Mouse (Mus musculus): Measurements from ENCODE around the gene Eno2. TPM values are rescaled to one million over a fixed set of nuclear protein-coding genes. Genes with fewer than 3 reads are reported as not detected.

Gene Eno2
- total and polyA plus RNA-seq, 3 experiments, result 20.8 to 24.6 (median 23.6) TPM

- H3K79me2 ChIP-seq (replicated peaks; ENCODE audit: control insufficient read depth, extremely low read depth, insufficient read depth, poor library complexity, severe bottlenecking), result peaks cover 7% of the 10 kb centered on the region
- no peak for DNase-seq (ENCODE audit: extremely low read depth)
- dilution Hi-C loops (cut with MboI; ENCODE audit: extremely low pct_ligation_motif_present, extremely low pct_unique_long_range_greater_than_20kb, low sequenced_read_pairs), result no loop called here
- no peaks in the 10 kb centered on the region for H3K27me3 ChIP-seq (replicated peaks)
- H3K4me1 ChIP-seq (ENCODE audit: control insufficient read depth in 1 of 2, insufficient read depth in 2 of 2), result peaks cover 32 to 74% of the 10 kb centered on the region in 2 experiments
- H3K27ac ChIP-seq (ENCODE audit: insufficient read depth, low read depth), result no peak overlapping the region
- peaks cover 2% of the 10 kb centered on the region in 2 experiments for H3K36me3 ChIP-seq (replicated peaks in 1 of 2; ENCODE audit: control insufficient read depth in 1 of 2, insufficient read depth in 1 of 2, low read length in 1 of 2)
- peak overlapping the region in 1 of 3 experiments; percentile 13 for H3K4me3 ChIP-seq (replicated peaks in 1 of 3; ENCODE audit: low read depth in 2 of 3, low read length in 2 of 3, poor library complexity in 1 of 3)
- H3K9ac ChIP-seq (ENCODE audit: insufficient read depth, low read depth), result peak overlapping the region; percentile 37; the same call in 1 of the 2 replicates
- TF ChIP-seq ETS1 (conservative IDR thresholded peaks at IDR 0.05; ENCODE audit: low read depth, low read length) (no peak), RAD21 (IDR thresholded peaks at IDR 0.05; ENCODE audit: low read depth, low read length) (no peak), BHLHE40 (IDR thresholded peaks at IDR 0.05; ENCODE audit: low read depth, low read length) (0 out of 2 replicates have a peak, but pooled peaks have one; percentile 40), MAFK (IDR thresholded peaks at IDR 0.05; ENCODE audit: insufficient replicate concordance, low read length) (no peak)
- peak overlapping the region; percentile 63 for H3K4me2 ChIP-seq (ENCODE audit: insufficient read depth, low read depth, poor library complexity, severe bottlenecking)
- no peaks in the 10 kb centered on the region for H3K9me3 ChIP-seq (replicated peaks; ENCODE audit: low read length)
- in situ Hi-C loops (cut with MboI; ENCODE audit: low pct_ligation_motif_present, low pct_unique_long_range_greater_than_20kb, low sequenced_read_pairs), result no loop called here
Observed at GRCm38 (mm10) chr6:124737040-124737439, 32.4 kb downstream of the Eno2 start.

- Histone ChIP-seq H3K4me3 (replicated peaks in 1 of 3; ENCODE audit: low read depth in 2 of 3, low read length in 2 of 3, poor library complexity in 1 of 3) (no peak overlapping the region), H3K36me3 (replicated peaks in 1 of 2; ENCODE audit: control insufficient read depth in 1 of 2, insufficient read depth in 1 of 2, low read length in 1 of 2) (peaks cover 7 to 17% of the 10 kb centered on the region in 2 experiments), H3K79me2 (replicated peaks; ENCODE audit: control insufficient read depth, extremely low read depth, insufficient read depth, poor library complexity, severe bottlenecking) (peaks cover 19% of the 10 kb centered on the region), H3K4me2 (ENCODE audit: insufficient read depth, low read depth, poor library complexity, severe bottlenecking) (no peak overlapping the region), H3K4me1 (ENCODE audit: control insufficient read depth in 1 of 2, insufficient read depth in 2 of 2) (peaks cover 33 to 77% of the 10 kb centered on the region in 2 experiments), H3K27me3 (replicated peaks) (no peaks in the 10 kb centered on the region), H3K27ac (ENCODE audit: insufficient read depth, low read depth) (no peak overlapping the region), H3K9ac (ENCODE audit: insufficient read depth, low read depth) (no peak overlapping the region), H3K9me3 (replicated peaks; ENCODE audit: low read length) (no peaks in the 10 kb centered on the region)
- TF ChIP-seq ZKSCAN1 (IDR thresholded peaks at IDR 0.05; ENCODE audit: borderline replicate concordance, low read depth, low read length) (no peak), JUND (conservative IDR thresholded peaks at IDR 0.05; ENCODE audit: low read depth, low read length) (no peak), ELF1 (IDR thresholded peaks at IDR 0.05; ENCODE audit: low read depth, low read length) (no peak), MAZ (IDR thresholded peaks at IDR 0.05; ENCODE audit: low read depth, low read length) (no peak), USF1 (IDR thresholded peaks at IDR 0.05; ENCODE audit: low read depth, low read length) (no peak), UBTF (IDR thresholded peaks at IDR 0.05; ENCODE audit: low read depth, low read length) (no peak), ZC3H11A (IDR thresholded peaks at IDR 0.05; ENCODE audit: low read depth, low read length) (no peak), MAX (IDR thresholded peaks at IDR 0.05; ENCODE audit: low read length) (no peak), E2F4 (IDR thresholded peaks at IDR 0.05; ENCODE audit: insufficient replicate concordance, low read depth, low read length) (no peak), SIN3A (IDR thresholded peaks at IDR 0.05; ENCODE audit: low read length) (no peak), BHLHE40 (IDR thresholded peaks at IDR 0.05; ENCODE audit: low read depth, low read length) (no peak), NRF1 (IDR thresholded peaks at IDR 0.05; ENCODE audit: low read depth, low read length) (no peak), ZNF384 (IDR thresholded peaks at IDR 0.05; ENCODE audit: low read depth, low read length) (no peak), ZMIZ1 (IDR thresholded peaks at IDR 0.05; ENCODE audit: low read depth, low read length) (no peak), GABPA (IDR thresholded peaks at IDR 0.05; ENCODE audit: insufficient replicate concordance, low read depth, low read length) (no peak)
- DNase-seq (ENCODE audit: extremely low read depth), result no peak
- in situ Hi-C loops (cut with MboI; ENCODE audit: low pct_ligation_motif_present, low pct_unique_long_range_greater_than_20kb, low sequenced_read_pairs) (no loop called here), dilution Hi-C loops (cut with MboI; ENCODE audit: extremely low pct_ligation_motif_present, extremely low pct_unique_long_range_greater_than_20kb, low sequenced_read_pairs) (no loop called here)
Observed at GRCm38 (mm10) chr6:124734417-124734816, 35.1 kb downstream of the Eno2 start.
